Mouse (Mus musculus) limb, embryonic 11.5 days (tissue): Measurements from ENCODE around the gene Nectin1. TPM values are rescaled to one million over a fixed set of nuclear protein-coding genes. Genes with fewer than 3 reads are reported as not detected.

ENCODE experiments used
- ATAC-seq: fragments of 200-750 bp; cut with Nextera tagmentation; 2 replicates; pipeline ENCODE4 v1.8.0; 2017; ENCODE audit warnings: low read depth; ENCODE audit not compliant: insufficient number of reproducible peaks, low FRiP score, low TSS enrichment
- DNase-seq: peaks from one replicate; pipeline ENCODE4 v3.0.0-alpha.2; 2015; ENCODE audit warnings: low spot score
- H3K27ac ChIP-seq: fragments of 300-500 bp; sonication (generic); replicated peaks from 2 replicates; pipeline ENCODE4 v1.5.1; 2014; ENCODE audit warnings: low read depth, mild to moderate bottlenecking, low read length
- H3K27me3 ChIP-seq: fragments of 300-500 bp; sonication (generic); 2 replicates; pipeline ENCODE4 v1.6.1; 2014; ENCODE audit warnings: mild to moderate bottlenecking, low read length, mixed read lengths; ENCODE audit not compliant: control insufficient read depth, insufficient read depth
- H3K36me3 ChIP-seq: fragments of 300-500 bp; sonication (generic); 2 replicates; pipeline ENCODE4 v1.6.1; 2014; ENCODE audit warnings: mild to moderate bottlenecking, low read length, moderate library complexity, mixed read lengths; ENCODE audit not compliant: control insufficient read depth, insufficient read depth
- H3K4me1 ChIP-seq: fragments of 300-500 bp; sonication (generic); 2 replicates; pipeline ENCODE4 v1.6.1; 2014; ENCODE audit warnings: low read length, mixed read lengths; ENCODE audit not compliant: control insufficient read depth, insufficient read depth
- H3K4me2 ChIP-seq: fragments of 300-500 bp; sonication (generic); 2 replicates; pipeline ENCODE4 v1.6.1; 2014; ENCODE audit warnings: low read depth, mild to moderate bottlenecking, moderate library complexity; ENCODE audit not compliant: severe bottlenecking
- H3K4me3 ChIP-seq: fragments of 300-500 bp; sonication (generic); 2 replicates; pipeline ENCODE4 v1.5.1; 2014; ENCODE audit warnings: low read depth, low read length
- H3K9ac ChIP-seq: fragments of 300-500 bp; sonication (generic); 2 replicates; pipeline ENCODE4 v1.6.1; 2014; ENCODE audit warnings: mild to moderate bottlenecking, low read length
- H3K9me3 ChIP-seq: fragments of 300-500 bp; sonication (generic); 2 replicates; pipeline ENCODE4 v1.6.1; 2016; ENCODE audit warnings: low read length; ENCODE audit not compliant: control insufficient read depth
- WGBS: fragments of 180-500 bp; shearing (Covaris S2); extraction: QIAGEN DNeasy Blood & Tissue Kit; methylation state at CpG from one replicate; pipeline ENCODE4 v1.1.7; 2014; 5-methylcytosine and 5-hydroxymethylcytosine counted together
- polyA plus RNA-seq: library from polyadenylated mRNA; unstranded; fragments of >200 nt; fragmentation: Nextera tagmentation; extraction: Ambion mirVana; gene quantifications from 2 replicates; pipeline ENCODE4 v1.2.1, GENCODE M21; 2014

Gene Nectin1
- polyA plus RNA-seq, 1 experiment from 2014 or later, result 4.7 TPM

- Histone ChIP-seq H3K4me2 (no peak overlapping the region), H3K9me3 (no peaks in the 10 kb centered on the region), H3K36me3 (no peaks in the 10 kb centered on the region), H3K4me1 (0 out of 2 replicates have a peak, but pooled peaks cover 6% of the 10 kb centered on the region), H3K4me3 (no peak overlapping the region), H3K27ac (no peak overlapping the region), H3K9ac (no peak overlapping the region), H3K27me3 (no peaks in the 10 kb centered on the region)
- WGBS, result 64% methylated on average over 5 of the region's 5 CpGs
- ATAC-seq (no peak), DNase-seq (no peak)
Measured at GRCm38 (mm10) chr9:43774427-43774826, 30.6 kb downstream of the Nectin1 start.

- Histone ChIP-seq H3K4me3 (no peak overlapping the region), H3K27ac (no peak overlapping the region), H3K9me3 (no peaks in the 10 kb centered on the region), H3K4me2 (no peak overlapping the region), H3K4me1 (0 out of 2 replicates have a peak, but pooled peaks cover 4% of the 10 kb centered on the region), H3K36me3 (no peaks in the 10 kb centered on the region), H3K27me3 (no peaks in the 10 kb centered on the region), H3K9ac (no peak overlapping the region)
- 37% methylated on average over 3 of the region's 3 CpGs for WGBS
- ATAC-seq (no peak), DNase-seq (no peak)
Measured at GRCm38 (mm10) chr9:43776231-43776630, 32.4 kb downstream of the Nectin1 start.

- Histone ChIP-seq H3K9ac (no peak overlapping the region), H3K4me1 (0 out of 2 replicates have a peak, but pooled peaks cover 4% of the 10 kb centered on the region), H3K4me3 (no peak overlapping the region), H3K9me3 (no peaks in the 10 kb centered on the region), H3K36me3 (no peaks in the 10 kb centered on the region), H3K27me3 (no peaks in the 10 kb centered on the region), H3K27ac (no peak overlapping the region), H3K4me2 (no peak overlapping the region)
- ATAC-seq, result no peak
- no peak for DNase-seq
- WGBS, result 82% methylated on average over 16 of the region's 16 CpGs
Measured at GRCm38 (mm10) chr9:43777362-43778360, 33.9 kb downstream of the Nectin1 start.

GRCm38 (mm10) chr9:43780883-43781282 lies 37.1 kb downstream of the Nectin1 start:
- Histone ChIP-seq H3K4me2 (no peak overlapping the region), H3K27me3 (no peaks in the 10 kb centered on the region), H3K9me3 (no peaks in the 10 kb centered on the region), H3K36me3 (no peaks in the 10 kb centered on the region), H3K9ac (no peak overlapping the region), H3K27ac (no peak overlapping the region), H3K4me3 (no peak overlapping the region), H3K4me1 (peaks cover 11% of the 10 kb centered on the region)
- ATAC-seq, result no peak
- no peak for DNase-seq
- WGBS, result 53% methylated on average over 8 of the region's 8 CpGs

- 56% methylated on average over 5 of the region's 5 CpGs for WGBS
- H3K4me2 ChIP-seq, result no peak overlapping the region
- no peaks in the 10 kb centered on the region for H3K36me3 ChIP-seq
- H3K27ac ChIP-seq, result no peak overlapping the region
- peaks cover 9% of the 10 kb centered on the region for H3K4me1 ChIP-seq
- H3K9ac ChIP-seq, result no peak overlapping the region
- no peaks in the 10 kb centered on the region for H3K27me3 ChIP-seq
- no peak for ATAC-seq
- DNase-seq, result no peak
- no peak overlapping the region for H3K4me3 ChIP-seq
- H3K9me3 ChIP-seq, result no peaks in the 10 kb centered on the region
Measured at GRCm38 (mm10) chr9:43782401-43782800, 38.6 kb downstream of the Nectin1 start.

- ATAC-seq, result no peak
- Histone ChIP-seq H3K27me3 (no peaks in the 10 kb centered on the region), H3K36me3 (no peaks in the 10 kb centered on the region), H3K4me2 (no peak overlapping the region), H3K4me1 (peaks cover 9% of the 10 kb centered on the region), H3K9me3 (no peaks in the 10 kb centered on the region), H3K4me3 (no peak overlapping the region), H3K9ac (no peak overlapping the region), H3K27ac (no peak overlapping the region)
- WGBS, result 43% methylated on average over 3 of the region's 3 CpGs
- DNase-seq, result no peak
Measured at GRCm38 (mm10) chr9:43783959-43784358, 40.2 kb downstream of the Nectin1 start.

GRCm38 (mm10) chr9:43784841-43785240 lies 41.1 kb downstream of the Nectin1 start:
- ATAC-seq, result no peak
- Histone ChIP-seq H3K27me3 (no peaks in the 10 kb centered on the region), H3K4me2 (no peak overlapping the region), H3K4me3 (no peak overlapping the region), H3K36me3 (no peaks in the 10 kb centered on the region), H3K9me3 (no peaks in the 10 kb centered on the region), H3K27ac (no peak overlapping the region), H3K9ac (no peak overlapping the region; the same call in 1 of the 2 replicates), H3K4me1 (peaks cover 9% of the 10 kb centered on the region)
- DNase-seq, result no peak
- 76% methylated on average over 13 of the region's 13 CpGs for WGBS

GRCm38 (mm10) chr9:43787591-43787990 lies 43.8 kb downstream of the Nectin1 start:
- DNase-seq (no peak), ATAC-seq (no peak)
- Histone ChIP-seq H3K27ac (no peak overlapping the region), H3K4me1 (peaks cover 9% of the 10 kb centered on the region), H3K4me2 (no peak overlapping the region), H3K9me3 (no peaks in the 10 kb centered on the region), H3K36me3 (no peaks in the 10 kb centered on the region), H3K9ac (no peak overlapping the region), H3K27me3 (no peaks in the 10 kb centered on the region), H3K4me3 (no peak overlapping the region)
- 57% methylated on average over 4 of the region's 4 CpGs for WGBS
